Mouse (Mus musculus) liver, embryonic 15.5 days (tissue): ENCODE results near the gene Ccdc93. TPM values are rescaled to one million over a fixed set of nuclear protein-coding genes. Genes with fewer than 3 reads are reported as not detected.

ENCODE experiments used
- ATAC-seq: fragments of 200-750 bp; cut with Nextera tagmentation; 2 replicates; pipeline ENCODE4 v1.8.0; 2017; ENCODE audit warnings: moderate number of reproducible peaks, mild to moderate bottlenecking, moderate library complexity; ENCODE audit not compliant: insufficient read depth
- H3K27ac ChIP-seq: fragments of 300-500 bp; sonication (generic); replicated peaks from 2 replicates; pipeline ENCODE4 v1.5.1; 2015; ENCODE audit warnings: mild to moderate bottlenecking, inconsistent platforms
- H3K27me3 ChIP-seq: fragments of 300-500 bp; sonication (generic); 2 replicates; pipeline ENCODE4 v1.6.1; 2015; ENCODE audit warnings: mild to moderate bottlenecking, inconsistent platforms
- H3K36me3 ChIP-seq: fragments of 300-500 bp; sonication (generic); replicated peaks from 2 replicates; pipeline ENCODE4 v1.6.1; 2015; ENCODE audit warnings: moderate library complexity, mild to moderate bottlenecking, inconsistent platforms
- H3K4me1 ChIP-seq: fragments of 300-500 bp; sonication (generic); replicated peaks from 2 replicates; pipeline ENCODE4 v1.6.1; 2015; ENCODE audit warnings: inconsistent platforms
- H3K4me2 ChIP-seq: fragments of 300-500 bp; sonication (generic); 2 replicates; pipeline ENCODE4 v1.6.1; 2015; ENCODE audit warnings: moderate library complexity, mild to moderate bottlenecking, inconsistent platforms
- H3K4me3 ChIP-seq: fragments of 300-500 bp; sonication (generic); replicated peaks from 2 replicates; pipeline ENCODE4 v1.5.1; 2015; ENCODE audit warnings: mild to moderate bottlenecking, inconsistent platforms
- H3K9ac ChIP-seq: fragments of 300-500 bp; sonication (generic); 2 replicates; pipeline ENCODE4 v1.6.1; 2015; ENCODE audit warnings: moderate library complexity, mild to moderate bottlenecking, inconsistent platforms
- H3K9me3 ChIP-seq: fragments of 300-500 bp; sonication (generic); replicated peaks from 2 replicates; pipeline ENCODE4 v1.6.1; 2016; ENCODE audit warnings: inconsistent platforms
- WGBS: fragments of 180-500 bp; shearing (Covaris S2); methylation state at CpG from one replicate; pipeline ENCODE4 v1.1.7; 2015; ENCODE audit warnings: mixed read lengths; ENCODE audit not compliant: insufficient replicate concordance; 5-methylcytosine and 5-hydroxymethylcytosine counted together
- polyA plus RNA-seq: library from polyadenylated mRNA; unstranded; fragments of >200 nt; fragmentation: Nextera tagmentation; extraction: Ambion mirVana; gene quantifications from 2 replicates; pipeline ENCODE4 v1.2.1, GENCODE M21; 2015

Ccdc93 gene
- polyA plus RNA-seq, 1 experiment from 2014 or later = 3.0 TPM

DNA sequence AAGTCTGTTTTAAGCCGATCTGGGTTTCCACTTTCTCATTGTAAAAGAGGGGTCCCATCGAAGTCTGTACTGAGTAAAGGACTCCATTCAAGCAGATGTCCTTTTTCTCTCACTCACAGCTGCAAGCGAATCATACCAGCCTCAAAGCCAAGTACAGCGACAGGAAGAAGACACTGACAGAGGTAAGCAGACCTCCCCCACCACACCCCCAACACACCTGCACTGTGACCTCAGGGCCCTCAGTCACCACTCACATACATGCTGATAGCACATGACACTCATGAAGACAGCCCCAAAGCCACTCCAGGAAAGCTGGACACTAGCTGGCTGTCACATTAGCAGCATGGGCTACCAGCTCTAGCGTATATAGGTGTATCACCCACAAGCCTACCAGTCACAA, 46.9 kb downstream of the Ccdc93 start:
- Histone ChIP-seq H3K4me1 (no peaks in the 10 kb centered on the region), H3K4me2 (no peak overlapping the region), H3K9me3 (no peaks in the 10 kb centered on the region), H3K27ac (no peak overlapping the region), H3K36me3 (peaks cover 37% of the 10 kb centered on the region), H3K4me3 (no peak overlapping the region), H3K27me3 (no peaks in the 10 kb centered on the region), H3K9ac (no peak overlapping the region)
- WGBS = 66% methylated on average over 5 of the region's 5 CpGs
- no peak for ATAC-seq

DNA sequence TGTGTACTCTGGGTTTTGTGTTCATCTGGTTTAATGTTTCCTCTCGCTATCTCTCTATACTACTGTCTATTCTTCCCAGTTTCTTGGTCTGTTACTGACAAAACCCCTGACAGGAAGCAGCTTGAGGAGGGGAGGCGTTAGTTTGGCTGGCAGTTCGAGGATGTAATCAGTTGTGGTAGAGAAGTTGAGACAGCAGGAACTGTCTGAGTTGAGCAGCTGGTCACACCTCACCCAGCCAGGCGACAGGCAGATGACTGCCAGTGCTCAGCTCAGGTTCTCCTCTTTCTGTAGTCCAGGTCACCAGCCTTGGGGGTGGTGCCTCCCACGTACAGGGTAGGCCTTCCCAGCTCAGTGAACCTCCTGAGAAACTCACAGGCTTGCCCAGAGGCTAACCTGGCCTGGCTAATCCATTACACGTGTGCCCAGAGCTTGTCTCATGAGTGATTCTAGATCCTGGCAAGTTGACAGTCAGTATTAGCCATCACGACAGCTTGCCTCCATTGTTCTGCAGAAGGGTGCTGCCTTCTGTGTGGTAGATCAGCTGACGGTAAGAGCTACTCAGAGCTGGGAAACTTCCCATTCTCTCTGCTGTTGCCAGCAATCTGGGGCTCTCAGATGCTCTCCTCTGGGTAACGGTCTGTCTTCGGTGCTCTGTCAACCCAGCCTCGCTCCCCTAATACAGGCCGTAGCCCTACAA, 47.6 kb downstream of the Ccdc93 start:
- Histone ChIP-seq H3K27ac (no peak overlapping the region), H3K27me3 (no peaks in the 10 kb centered on the region), H3K36me3 (peaks cover 42% of the 10 kb centered on the region), H3K4me2 (no peak overlapping the region), H3K9me3 (no peaks in the 10 kb centered on the region), H3K9ac (no peak overlapping the region), H3K4me3 (no peak overlapping the region), H3K4me1 (no peaks in the 10 kb centered on the region)
- 0 out of 2 replicates have a peak, but pooled peaks have one; percentile 37 for ATAC-seq
- 40% methylated on average over 12 of the region's 12 CpGs for WGBS

DNA sequence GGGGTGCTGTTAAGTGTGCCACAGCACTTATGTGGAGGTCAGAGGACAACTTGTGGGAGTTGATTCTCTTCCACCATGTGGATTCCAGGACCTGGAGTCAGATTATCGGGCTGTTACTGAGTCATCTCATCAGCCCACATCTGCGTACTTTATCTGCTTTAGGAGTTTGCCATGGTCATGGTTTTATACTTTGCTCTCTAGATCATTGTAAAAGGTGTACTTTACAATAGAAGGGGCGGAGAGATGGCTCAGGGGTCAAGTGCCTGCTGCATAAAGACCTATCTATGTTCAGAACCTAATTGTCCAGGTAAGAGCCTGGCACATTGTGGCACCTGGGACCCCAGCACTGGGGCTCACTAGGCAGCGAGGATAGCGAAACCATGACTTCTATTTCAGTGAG, 48.6 kb downstream of the Ccdc93 start:
- Histone ChIP-seq H3K4me2 (no peak overlapping the region), H3K4me3 (no peak overlapping the region), H3K9ac (no peak overlapping the region), H3K27ac (no peak overlapping the region), H3K4me1 (no peaks in the 10 kb centered on the region), H3K36me3 (peaks cover 42% of the 10 kb centered on the region), H3K9me3 (no peaks in the 10 kb centered on the region), H3K27me3 (no peaks in the 10 kb centered on the region)
- 66% methylated on average over 5 of the region's 5 CpGs for WGBS
- ATAC-seq = no peak

DNA sequence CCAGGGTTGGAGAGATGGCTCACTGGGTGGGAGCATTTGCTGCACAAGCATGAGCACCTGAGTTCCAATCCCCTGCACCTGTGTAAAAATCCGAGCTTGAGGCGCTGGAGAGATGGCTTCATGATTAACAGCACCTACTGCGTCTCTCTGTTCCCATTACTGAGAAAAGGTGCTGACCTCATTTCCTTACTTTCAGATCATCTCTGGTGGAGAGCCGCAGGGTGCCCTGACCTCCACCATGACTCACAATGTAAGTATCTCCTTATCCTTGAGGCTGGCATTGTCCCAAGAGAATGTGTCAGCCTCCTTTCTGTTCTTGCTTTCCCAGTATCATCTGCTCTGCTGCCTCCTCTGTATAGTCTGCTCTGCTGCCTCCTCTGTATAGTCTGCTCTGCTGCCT, 52.2 kb downstream of the Ccdc93 start:
- Histone ChIP-seq H3K9me3 (no peaks in the 10 kb centered on the region), H3K4me2 (no peak overlapping the region), H3K27me3 (no peaks in the 10 kb centered on the region), H3K9ac (no peak overlapping the region), H3K36me3 (peaks cover 42% of the 10 kb centered on the region), H3K4me3 (no peak overlapping the region), H3K4me1 (no peaks in the 10 kb centered on the region), H3K27ac (no peak overlapping the region)
- ATAC-seq = no peak
- WGBS = 73% methylated on average over 4 of the region's 4 CpGs

DNA sequence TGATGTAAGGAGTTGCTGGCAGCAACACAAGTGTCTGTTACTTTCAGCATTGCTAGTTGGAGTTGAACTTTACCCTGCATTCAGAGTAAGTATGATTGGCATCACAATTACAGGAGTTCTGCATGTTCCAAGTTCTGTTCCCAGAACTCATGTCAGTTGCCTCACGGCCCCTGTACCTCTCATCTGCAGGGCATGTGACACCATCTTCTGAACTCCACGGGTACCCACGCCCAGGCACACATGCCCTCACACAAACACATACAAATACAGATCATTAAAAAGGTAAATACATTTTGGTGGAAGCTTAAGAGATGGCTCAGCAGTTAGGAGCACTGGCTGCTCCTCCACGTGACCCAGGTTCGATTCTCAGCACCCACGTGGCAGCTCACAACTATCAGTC, 56.0 kb downstream of the Ccdc93 start:
- H3K9me3 ChIP-seq = no peaks in the 10 kb centered on the region
- no peak for ATAC-seq
- H3K4me3 ChIP-seq = no peak overlapping the region
- H3K27me3 ChIP-seq = no peaks in the 10 kb centered on the region
- H3K27ac ChIP-seq = no peak overlapping the region
- H3K4me1 ChIP-seq = no peaks in the 10 kb centered on the region
- H3K36me3 ChIP-seq = peaks cover 30% of the 10 kb centered on the region
- no peak overlapping the region for H3K4me2 ChIP-seq
- 72% methylated on average over 6 of the region's 6 CpGs for WGBS
- H3K9ac ChIP-seq = no peak overlapping the region

DNA sequence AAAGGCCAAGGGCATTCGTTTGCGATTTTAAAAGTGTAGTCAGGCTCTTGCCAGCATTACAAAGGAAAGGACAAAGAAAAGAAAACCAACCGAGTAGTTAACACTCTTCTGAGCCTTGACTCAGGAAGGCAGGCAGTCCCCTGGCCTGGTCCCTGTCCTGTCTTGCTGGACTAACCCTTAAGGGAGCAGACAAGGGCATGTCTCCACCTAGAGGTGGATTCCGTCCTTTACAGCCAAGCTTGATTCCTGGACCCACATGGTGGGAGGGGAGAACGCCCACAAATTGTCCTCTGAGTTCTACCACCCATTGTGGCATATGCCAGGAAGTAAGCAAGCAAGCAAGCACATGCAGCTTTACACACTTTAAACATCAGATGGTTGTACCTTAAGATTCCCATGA, 59.4 kb downstream of the Ccdc93 start:
- H3K36me3 ChIP-seq = peaks cover 29% of the 10 kb centered on the region
- H3K4me1 ChIP-seq = no peaks in the 10 kb centered on the region
- ATAC-seq = no peak
- H3K4me3 ChIP-seq = no peak overlapping the region
- no peak overlapping the region for H3K4me2 ChIP-seq
- H3K9ac ChIP-seq = no peak overlapping the region
- no peaks in the 10 kb centered on the region for H3K27me3 ChIP-seq
- no peak overlapping the region for H3K27ac ChIP-seq
- 33% methylated on average over 5 of the region's 5 CpGs for WGBS
- no peaks in the 10 kb centered on the region for H3K9me3 ChIP-seq

DNA sequence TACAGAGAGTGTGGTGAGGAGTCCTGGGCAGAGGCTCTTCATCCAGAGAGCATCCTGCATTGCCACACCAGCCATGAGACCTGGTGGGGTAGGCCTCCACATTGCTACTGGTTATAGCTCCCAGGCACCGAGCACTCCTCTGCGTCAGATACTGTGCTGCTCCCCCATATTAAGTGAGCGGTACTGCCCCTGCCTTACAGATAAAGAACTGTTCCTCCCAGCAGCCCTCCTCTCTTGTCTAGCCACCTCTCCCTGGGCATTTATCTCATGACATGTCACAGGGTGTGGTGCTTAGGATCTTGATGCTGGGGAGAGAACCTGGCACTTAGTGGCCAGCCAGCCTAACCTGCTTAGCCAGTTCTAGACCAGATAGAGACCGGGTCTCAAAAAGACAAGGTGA, 66.2 kb downstream of the Ccdc93 start:
- H3K4me3 ChIP-seq = no peak overlapping the region
- ATAC-seq = peak; percentile 51; the same call in 1 of the 2 replicates
- H3K4me2 ChIP-seq = no peak overlapping the region
- H3K4me1 ChIP-seq = no peaks in the 10 kb centered on the region
- H3K9me3 ChIP-seq = no peaks in the 10 kb centered on the region
- no peak overlapping the region for H3K9ac ChIP-seq
- WGBS = 72% methylated on average over 4 of the region's 4 CpGs
- peaks cover 38% of the 10 kb centered on the region for H3K36me3 ChIP-seq
- no peak overlapping the region for H3K27ac ChIP-seq
- H3K27me3 ChIP-seq = no peaks in the 10 kb centered on the region

DNA sequence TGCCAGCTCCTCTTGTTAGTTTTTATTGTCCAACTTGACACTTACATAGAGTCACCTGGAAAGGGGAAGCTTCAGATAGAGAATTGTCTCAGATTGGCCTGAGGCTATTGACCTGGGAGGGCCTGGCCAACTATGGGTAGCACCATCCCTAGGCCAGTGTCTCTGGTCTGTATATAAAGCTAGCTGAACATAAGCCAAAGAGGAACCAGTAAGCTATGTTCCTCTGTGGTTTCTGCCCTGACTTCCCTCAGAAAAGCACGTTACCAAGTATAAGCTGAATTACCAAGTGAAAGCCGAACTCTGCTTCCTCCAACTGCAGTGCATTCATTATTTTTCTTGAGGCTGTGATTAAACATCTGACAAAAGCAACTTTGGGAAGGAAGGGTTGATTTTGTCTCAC, 77.9 kb downstream of the Ccdc93 start:
- ATAC-seq = no peak
- Histone ChIP-seq H3K27ac (no peak overlapping the region), H3K4me2 (no peak overlapping the region), H3K4me1 (no peaks in the 10 kb centered on the region), H3K4me3 (no peak overlapping the region), H3K27me3 (no peaks in the 10 kb centered on the region), H3K9me3 (no peaks in the 10 kb centered on the region), H3K9ac (no peak overlapping the region), H3K36me3 (no peaks in the 10 kb centered on the region)
- 35% methylated on average over 2 of the region's 2 CpGs for WGBS

DNA sequence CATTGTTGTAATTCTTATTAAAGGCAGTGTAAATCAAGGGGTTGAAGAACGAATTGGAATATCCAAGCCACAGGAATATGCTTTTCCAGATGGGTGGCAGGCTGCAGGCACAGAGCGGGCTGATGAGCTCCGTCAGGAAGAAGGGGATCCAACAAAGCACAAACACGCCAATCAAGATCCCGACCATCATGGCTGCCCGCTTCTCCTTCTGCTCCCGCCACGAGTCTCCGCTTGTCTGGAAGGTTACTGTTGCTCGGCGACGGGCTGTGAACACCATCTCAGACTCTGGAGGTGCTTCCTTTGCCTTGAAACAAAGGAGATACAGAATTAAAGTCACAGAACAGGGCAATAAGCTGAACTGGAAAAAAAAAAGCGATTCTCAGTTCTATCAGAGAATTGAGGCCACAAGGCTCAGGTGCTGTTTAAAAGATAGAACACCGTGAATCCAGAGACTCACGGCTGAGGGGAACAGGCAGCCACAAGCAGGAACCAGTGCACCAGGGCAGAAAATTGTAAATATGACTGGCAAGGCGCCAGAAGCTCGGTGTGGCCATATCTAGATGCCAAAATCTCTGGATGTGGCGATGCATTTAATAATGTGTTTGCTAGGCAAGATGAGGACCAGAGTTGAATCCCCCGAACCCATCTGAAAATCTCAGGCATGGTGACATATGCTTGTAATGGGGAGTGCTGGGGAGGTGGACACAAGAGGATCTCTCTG, 79.7 kb downstream of the Ccdc93 start:
- Histone ChIP-seq H3K36me3 (no peaks in the 10 kb centered on the region), H3K4me1 (no peaks in the 10 kb centered on the region), H3K9ac (no peak overlapping the region), H3K9me3 (no peaks in the 10 kb centered on the region), H3K4me2 (no peak overlapping the region), H3K27ac (no peak overlapping the region), H3K4me3 (no peak overlapping the region), H3K27me3 (no peaks in the 10 kb centered on the region)
- ATAC-seq = no peak
- WGBS = 74% methylated on average over 19 of the region's 19 CpGs

DNA sequence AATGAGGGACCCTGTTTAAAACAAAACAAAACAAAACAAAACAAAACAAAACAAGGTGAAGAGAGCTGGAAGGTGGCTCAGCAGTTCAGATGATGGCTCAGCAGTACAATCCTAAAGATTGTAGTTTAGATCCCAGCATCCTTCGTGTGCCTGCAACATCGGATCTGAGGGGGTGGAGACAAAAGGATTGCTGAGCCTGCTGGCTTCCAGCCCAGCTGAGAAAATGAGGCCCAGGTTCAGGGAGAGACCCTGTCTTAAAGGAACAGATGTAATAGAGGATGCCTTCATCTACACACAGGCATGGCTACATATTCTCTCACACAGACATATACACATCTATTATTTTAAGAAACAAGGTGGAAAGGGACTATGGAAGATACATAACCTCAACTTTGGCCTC, 80.3 kb downstream of the Ccdc93 start:
- Histone ChIP-seq H3K4me2 (no peak overlapping the region), H3K4me3 (no peak overlapping the region), H3K9ac (no peak overlapping the region), H3K27ac (no peak overlapping the region), H3K36me3 (no peaks in the 10 kb centered on the region), H3K27me3 (no peaks in the 10 kb centered on the region), H3K4me1 (no peaks in the 10 kb centered on the region), H3K9me3 (no peaks in the 10 kb centered on the region)
- no peak for ATAC-seq
- WGBS = 73% methylated on average over 2 of the region's 2 CpGs

DNA sequence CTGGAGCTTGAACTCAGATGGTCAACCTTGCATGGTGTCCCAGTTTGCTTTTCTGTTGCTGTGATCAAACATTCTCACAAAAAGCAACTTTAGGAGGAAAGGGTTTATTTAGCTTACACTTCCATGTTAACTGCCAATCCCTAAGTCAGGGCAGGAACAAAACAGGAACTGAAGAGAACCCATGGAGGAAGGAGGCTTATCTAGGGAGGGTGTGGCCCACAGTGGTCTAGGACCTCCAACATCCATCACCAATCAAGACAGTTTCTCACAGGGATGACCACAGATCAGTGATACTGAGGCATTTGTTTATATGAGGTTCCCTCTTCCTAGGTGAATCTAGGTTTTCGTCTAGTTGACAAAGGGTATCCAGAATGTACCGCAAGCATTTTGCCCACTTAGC, 81.1 kb downstream of the Ccdc93 start:
- Histone ChIP-seq H3K27ac (no peak overlapping the region), H3K4me2 (no peak overlapping the region), H3K36me3 (no peaks in the 10 kb centered on the region), H3K9ac (no peak overlapping the region), H3K27me3 (no peaks in the 10 kb centered on the region), H3K4me3 (no peak overlapping the region), H3K4me1 (no peaks in the 10 kb centered on the region), H3K9me3 (no peaks in the 10 kb centered on the region)
- ATAC-seq = no peak
- WGBS = 70% methylated on average over 2 of the region's 2 CpGs
